Mouse (Mus musculus) stomach, embryonic 16.5 days (tissue): Measurements from ENCODE around the gene Bace1. TPM values are rescaled to one million over a fixed set of nuclear protein-coding genes. Genes with fewer than 3 reads are reported as not detected.

Experiments used
- ATAC-seq: fragments of 200-750 bp; cut with Nextera tagmentation; 2 replicates; pipeline ENCODE4 v1.8.0; 2017; ENCODE audit warnings: moderate number of reproducible peaks, moderate TSS enrichment; ENCODE audit not compliant: insufficient read depth, low FRiP score
- H3K27ac ChIP-seq: fragments of 300-500 bp; sonication (generic); 2 replicates; pipeline ENCODE4 v1.5.1; 2014; ENCODE audit warnings: low read length
- H3K27me3 ChIP-seq: fragments of 300-500 bp; sonication (generic); 2 replicates; pipeline ENCODE4 v1.6.1; 2014; ENCODE audit warnings: low read length, control low read depth, mixed read lengths; ENCODE audit not compliant: control insufficient read depth, insufficient read depth
- H3K36me3 ChIP-seq: fragments of 300-500 bp; sonication (generic); 2 replicates; pipeline ENCODE4 v1.6.1; 2014; ENCODE audit warnings: low read length; ENCODE audit not compliant: control insufficient read depth, insufficient read depth
- H3K4me1 ChIP-seq: fragments of 300-500 bp; sonication (generic); 2 replicates; pipeline ENCODE4 v1.6.1; 2014; ENCODE audit warnings: low read length, control low read depth, mixed read lengths; ENCODE audit not compliant: control insufficient read depth, insufficient read depth
- H3K4me2 ChIP-seq: fragments of 300-500 bp; sonication (generic); 2 replicates; pipeline ENCODE4 v1.6.1; 2014; ENCODE audit warnings: low read depth, low read length, mixed read lengths
- H3K4me3 ChIP-seq: fragments of 300-500 bp; sonication (generic); replicated peaks from 2 replicates; pipeline ENCODE4 v1.5.1; 2014; ENCODE audit warnings: mild to moderate bottlenecking, low read length
- H3K9ac ChIP-seq: fragments of 300-500 bp; sonication (generic); 2 replicates; pipeline ENCODE4 v1.6.1; 2014; ENCODE audit warnings: low read length
- H3K9me3 ChIP-seq: fragments of 300-500 bp; sonication (generic); replicated peaks from 2 replicates; pipeline ENCODE4 v1.6.1; 2016; ENCODE audit warnings: low read length, control low read depth; ENCODE audit not compliant: control insufficient read depth
- WGBS: fragments of 180-500 bp; shearing (Covaris S2); extraction: QIAGEN DNeasy Blood & Tissue Kit; methylation state at CpG from one replicate; pipeline ENCODE4 v1.1.7; 2014; 5-methylcytosine and 5-hydroxymethylcytosine counted together
- polyA plus RNA-seq: library from polyadenylated mRNA; unstranded; fragments of >200 nt; fragmentation: Nextera tagmentation; extraction: Ambion mirVana; gene quantifications from 2 replicates; pipeline ENCODE4 v1.2.1, GENCODE M21; 2015

Bace1 gene
- polyA plus RNA-seq: 23.2 and 24.1 TPM in 2 replicates

DNA sequence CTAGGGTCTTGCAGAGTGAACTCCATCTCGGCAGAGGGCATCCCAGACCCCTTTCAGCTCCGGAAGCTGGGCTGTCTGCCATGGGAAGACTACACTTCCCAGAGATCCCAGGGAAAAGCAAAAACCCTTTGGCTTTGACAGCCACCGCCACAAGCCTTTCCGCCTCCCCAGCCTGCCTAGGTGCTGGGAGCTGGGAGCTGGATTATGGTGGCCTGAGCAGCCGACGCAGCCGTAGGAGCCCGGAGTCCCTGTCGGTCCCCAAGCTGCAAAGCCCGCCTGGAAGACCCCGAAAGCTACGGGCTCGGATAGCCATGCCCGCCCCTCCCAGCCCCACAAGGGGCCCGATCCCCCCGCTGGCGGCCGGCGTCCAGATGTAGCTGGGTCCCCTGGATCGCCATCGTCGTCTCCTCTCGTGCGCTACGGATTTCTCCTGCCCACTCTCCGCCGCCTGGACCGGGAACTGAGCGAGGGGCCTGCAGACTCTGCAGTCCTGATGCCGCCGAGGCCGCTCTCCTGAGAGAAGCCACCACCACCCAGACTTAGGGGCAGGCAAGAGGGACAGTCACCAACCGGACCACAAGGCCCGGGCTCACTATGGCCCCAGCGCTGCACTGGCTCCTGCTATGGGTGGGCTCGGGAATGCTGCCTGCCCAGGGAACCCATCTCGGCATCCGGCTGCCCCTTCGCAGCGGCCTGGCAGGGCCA lies at the start of gene Bace1:
Bace1 (plus strand) TSS at position 147 of the 705 bp plus-strand sequence.
- ATAC-seq: peak; percentile 75
- WGBS: under 1% methylated on average over 40 of the region's 40 CpGs
- Histone ChIP-seq H3K4me2 (peak within 1 kb of the TSS; percentile 89), H3K4me3 (peak within 1 kb of the TSS; percentile 94), H3K27me3 (no peaks in the 10 kb centered on the region), H3K9ac (peak within 1 kb of the TSS; percentile 91), H3K4me1 (peaks cover 28% of the 10 kb centered on the region), H3K36me3 (no peaks in the 10 kb centered on the region), H3K27ac (peak within 1 kb of the TSS; percentile 60), H3K9me3 (no peaks in the 10 kb centered on the region)

DNA sequence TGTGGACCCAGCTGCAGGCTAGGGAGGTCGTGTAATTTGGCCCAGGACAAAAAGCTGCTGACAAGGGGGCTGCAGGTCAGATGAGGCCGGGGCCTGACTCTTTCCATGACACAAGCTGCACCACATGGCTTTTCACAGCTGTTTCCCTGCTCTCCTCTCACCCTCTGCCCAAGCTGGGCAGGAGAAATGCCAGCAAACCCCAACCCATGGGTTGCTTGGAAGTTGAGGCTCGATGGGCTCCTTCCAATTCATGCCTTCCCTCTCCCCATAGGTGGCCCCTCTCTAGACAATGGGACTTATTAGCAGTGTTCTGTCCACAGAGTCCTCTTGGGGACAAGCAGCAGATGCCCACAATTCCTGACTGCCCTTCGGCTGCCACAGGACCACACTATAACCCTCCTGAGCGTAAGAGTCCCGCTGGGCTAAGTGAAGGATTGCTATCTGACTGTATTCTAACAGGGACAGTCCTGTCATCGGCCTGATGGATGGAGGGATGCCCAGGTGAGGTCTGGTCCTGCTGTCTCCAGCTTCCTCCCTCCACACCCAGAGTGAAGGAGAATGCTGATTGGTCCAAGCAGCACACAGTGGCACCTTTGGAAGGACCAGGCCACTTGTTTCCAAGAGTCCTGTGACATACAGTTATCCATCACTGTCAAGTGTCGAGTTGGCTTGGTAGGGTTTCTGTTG lies 46.8 kb upstream of the Bace1 start:
- H3K4me1 ChIP-seq: no peaks in the 10 kb centered on the region
- no peak overlapping the region for H3K9ac ChIP-seq
- H3K36me3 ChIP-seq: 0 out of 2 replicates have a peak, but pooled peaks cover 3% of the 10 kb centered on the region
- no peaks in the 10 kb centered on the region for H3K27me3 ChIP-seq
- no peak overlapping the region for H3K27ac ChIP-seq
- no peak overlapping the region for H3K4me2 ChIP-seq
- no peak overlapping the region for H3K4me3 ChIP-seq
- 84% methylated on average over 8 of the region's 8 CpGs for WGBS
- no peaks in the 10 kb centered on the region for H3K9me3 ChIP-seq
- ATAC-seq: no peak

DNA sequence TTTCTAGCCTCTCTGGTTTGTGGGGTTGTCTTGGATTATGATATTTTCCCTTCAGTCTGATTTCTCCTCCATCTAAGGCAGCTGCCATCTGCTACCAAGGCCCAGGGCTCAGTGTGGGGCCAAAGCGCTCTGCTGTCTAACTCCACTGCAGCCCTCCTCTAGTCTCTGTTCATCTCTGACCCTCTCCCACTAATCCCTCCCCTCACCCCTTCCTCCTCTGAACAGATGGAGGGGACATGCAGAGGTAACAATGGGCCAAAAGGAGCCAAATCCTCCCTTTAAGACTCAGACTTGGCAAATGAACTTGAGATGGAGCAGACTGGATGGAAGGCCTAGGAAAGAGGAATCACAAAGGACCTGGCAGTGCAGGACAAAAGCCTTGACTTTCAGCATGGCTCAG lies 46.1 kb upstream of the Bace1 start:
- H3K36me3 ChIP-seq: 0 out of 2 replicates have a peak, but pooled peaks cover 3% of the 10 kb centered on the region
- WGBS: 96% methylated on average over 1 of the region's 1 CpGs
- H3K4me2 ChIP-seq: no peak overlapping the region
- no peak for ATAC-seq
- no peak overlapping the region for H3K27ac ChIP-seq
- H3K27me3 ChIP-seq: no peaks in the 10 kb centered on the region
- H3K4me1 ChIP-seq: no peaks in the 10 kb centered on the region
- H3K9ac ChIP-seq: no peak overlapping the region; the same call in 1 of the 2 replicates
- no peaks in the 10 kb centered on the region for H3K9me3 ChIP-seq
- H3K4me3 ChIP-seq: no peak overlapping the region

DNA sequence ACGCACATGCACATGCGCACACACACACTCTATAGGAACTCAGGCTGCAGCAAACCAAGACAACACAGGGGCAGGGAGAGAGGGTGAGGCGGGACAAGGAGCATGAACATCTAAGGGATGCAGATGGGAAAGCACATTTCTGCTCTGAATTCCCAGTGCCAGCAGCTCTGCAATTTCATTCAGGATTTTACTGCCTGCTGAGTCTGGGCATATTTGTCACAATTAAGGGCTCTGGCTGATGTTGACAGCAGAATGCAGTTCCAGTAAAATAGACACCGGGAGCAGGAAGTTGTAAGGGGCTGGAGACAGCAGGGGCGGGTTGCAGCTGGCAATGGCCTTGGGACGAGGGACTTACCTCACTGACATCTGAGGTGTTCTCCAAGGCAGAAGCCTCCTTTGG lies 44.7 kb upstream of the Bace1 start:
- H3K27me3 ChIP-seq: no peaks in the 10 kb centered on the region
- no peaks in the 10 kb centered on the region for H3K9me3 ChIP-seq
- no peak overlapping the region for H3K9ac ChIP-seq
- H3K4me1 ChIP-seq: no peaks in the 10 kb centered on the region
- no peak overlapping the region for H3K4me2 ChIP-seq
- no peak overlapping the region for H3K27ac ChIP-seq
- 90% methylated on average over 6 of the region's 6 CpGs for WGBS
- ATAC-seq: no peak
- H3K4me3 ChIP-seq: no peak overlapping the region
- 0 out of 2 replicates have a peak, but pooled peaks cover 3% of the 10 kb centered on the region for H3K36me3 ChIP-seq

DNA sequence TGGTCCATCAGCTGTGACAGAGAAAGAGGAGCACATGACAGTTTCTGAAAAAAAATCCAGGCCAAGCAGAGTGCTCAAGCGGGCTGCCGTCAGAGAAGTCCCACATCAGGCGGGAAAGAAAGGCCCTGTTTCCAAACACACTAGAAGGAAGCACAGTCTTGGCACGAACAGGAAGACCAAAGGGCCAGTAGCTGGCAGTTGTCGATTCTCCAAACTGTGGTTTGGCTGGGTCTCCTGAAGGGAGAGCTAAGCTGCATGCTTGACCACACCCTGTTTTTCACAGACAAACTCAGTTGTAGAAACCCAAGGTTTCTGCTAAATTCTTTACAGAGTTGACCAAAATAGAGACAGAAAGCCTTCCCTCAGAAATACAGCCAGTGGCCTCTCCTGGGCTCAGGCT lies 42.7 kb upstream of the Bace1 start:
- WGBS: 76% methylated on average over 5 of the region's 5 CpGs
- H3K4me3 ChIP-seq: no peak overlapping the region
- H3K4me2 ChIP-seq: no peak overlapping the region

DNA sequence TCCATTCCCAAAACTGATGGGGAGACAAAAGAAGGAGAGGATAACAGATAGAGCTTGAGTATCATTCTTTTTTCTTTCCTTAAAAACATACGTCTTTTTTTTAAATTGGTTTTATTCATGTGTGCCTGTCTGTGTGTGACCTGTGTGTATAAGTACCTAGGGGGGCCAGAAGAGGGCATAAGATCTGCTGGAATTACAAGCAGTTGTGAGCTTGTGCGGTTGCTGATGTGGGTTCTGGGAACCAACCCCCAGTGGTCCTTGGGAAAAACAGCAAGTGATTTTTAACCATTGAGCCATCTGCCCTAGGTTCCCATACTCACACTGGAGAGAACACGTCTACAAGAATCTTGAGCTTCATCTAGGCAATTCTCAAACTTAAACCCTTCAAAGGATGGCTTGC lies 41.1 kb upstream of the Bace1 start:
- H3K4me3 ChIP-seq: no peak overlapping the region
- no peak overlapping the region for H3K4me2 ChIP-seq
- no peaks in the 10 kb centered on the region for H3K27me3 ChIP-seq
- 84% methylated on average over 3 of the region's 3 CpGs for WGBS
- no peak overlapping the region for H3K9ac ChIP-seq
- H3K36me3 ChIP-seq: no peaks in the 10 kb centered on the region
- no peak for ATAC-seq
- H3K27ac ChIP-seq: no peak overlapping the region
- H3K4me1 ChIP-seq: no peaks in the 10 kb centered on the region
- no peaks in the 10 kb centered on the region for H3K9me3 ChIP-seq

More for the DNA sequence above, 42.7 kb upstream of the Bace1 start:
- ATAC-seq: no peak
- H3K9me3 ChIP-seq: no peaks in the 10 kb centered on the region
- 0 out of 2 replicates have a peak, but pooled peaks cover 3% of the 10 kb centered on the region for H3K36me3 ChIP-seq
- no peak overlapping the region for H3K27ac ChIP-seq
- H3K4me1 ChIP-seq: no peaks in the 10 kb centered on the region
- no peak overlapping the region for H3K9ac ChIP-seq
- no peaks in the 10 kb centered on the region for H3K27me3 ChIP-seq

DNA sequence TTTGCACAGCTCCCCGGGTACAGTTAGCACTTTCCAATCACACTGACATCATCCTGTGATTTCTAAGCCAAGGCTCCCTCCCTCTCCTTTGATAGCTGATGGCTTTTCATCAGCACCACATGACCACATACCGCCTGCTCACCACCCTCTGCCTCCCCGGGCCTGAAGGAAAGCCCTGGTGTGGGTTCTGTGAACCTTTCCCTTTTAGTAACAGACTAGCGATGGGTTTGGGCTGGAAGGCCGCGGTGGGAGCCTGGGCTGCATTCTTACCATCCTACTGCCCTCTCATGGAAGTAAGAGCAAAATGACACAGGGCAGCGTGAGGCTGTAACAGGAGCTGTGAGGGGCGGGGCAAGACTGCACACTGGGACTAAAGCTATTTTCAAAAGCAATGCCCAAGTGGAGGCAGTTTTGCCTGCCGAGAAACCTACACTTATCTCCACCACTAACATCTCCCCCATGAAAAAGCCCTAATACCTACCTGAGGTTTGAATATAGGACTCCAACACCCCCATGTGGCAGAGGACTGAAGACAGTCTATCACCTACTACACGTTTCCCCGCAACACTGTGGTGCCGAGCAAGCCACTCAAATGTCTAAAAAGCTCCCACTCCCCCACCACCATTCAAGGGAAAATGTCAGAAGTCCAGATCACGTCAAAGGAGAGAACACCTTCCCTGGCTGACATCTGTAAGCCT lies 39.8 kb upstream of the Bace1 start:
- Histone ChIP-seq H3K9ac (no peak overlapping the region), H3K27ac (no peak overlapping the region), H3K4me3 (no peak overlapping the region), H3K4me1 (no peaks in the 10 kb centered on the region), H3K4me2 (no peak overlapping the region), H3K27me3 (no peaks in the 10 kb centered on the region), H3K36me3 (no peaks in the 10 kb centered on the region), H3K9me3 (no peaks in the 10 kb centered on the region)
- peak; percentile 69; the same call in 1 of the 2 replicates for ATAC-seq
- WGBS: 18% methylated on average over 13 of the region's 13 CpGs

DNA sequence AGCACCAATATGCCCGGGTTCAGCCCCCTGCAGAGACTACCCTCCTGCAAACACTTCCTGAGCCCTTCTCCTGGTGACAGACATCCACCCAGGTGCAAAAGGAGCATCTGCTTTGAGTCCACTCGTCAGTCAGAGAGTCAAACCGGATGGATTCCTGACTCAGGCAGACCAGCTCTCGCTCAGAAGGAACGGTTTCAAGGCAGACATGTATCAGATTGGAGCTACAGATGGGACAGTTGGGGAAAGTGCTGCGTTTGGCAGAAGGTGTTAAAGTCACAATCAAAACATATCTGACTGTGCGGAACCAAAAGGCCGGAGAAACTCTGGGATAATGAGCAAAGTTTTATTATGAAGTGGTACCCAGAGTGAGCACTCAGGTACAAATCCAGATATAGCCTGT lies 39.0 kb upstream of the Bace1 start:
- no peak overlapping the region for H3K4me2 ChIP-seq
- 81% methylated on average over 8 of the region's 8 CpGs for WGBS

More for the DNA sequence above, 39.0 kb upstream of the Bace1 start:
- ATAC-seq: no peak
- Histone ChIP-seq H3K9ac (no peak overlapping the region), H3K4me1 (no peaks in the 10 kb centered on the region), H3K36me3 (no peaks in the 10 kb centered on the region), H3K4me3 (no peak overlapping the region), H3K27ac (no peak overlapping the region), H3K9me3 (no peaks in the 10 kb centered on the region), H3K27me3 (no peaks in the 10 kb centered on the region)
